Mouse (Mus musculus): Measurements from ENCODE around the gene Amer2. TPM values are rescaled to one million over a fixed set of nuclear protein-coding genes. Genes with fewer than 3 reads are reported as not detected.

Amer2 gene
- total and polyA plus RNA-seq, 3 experiments, result not detected

DNA sequence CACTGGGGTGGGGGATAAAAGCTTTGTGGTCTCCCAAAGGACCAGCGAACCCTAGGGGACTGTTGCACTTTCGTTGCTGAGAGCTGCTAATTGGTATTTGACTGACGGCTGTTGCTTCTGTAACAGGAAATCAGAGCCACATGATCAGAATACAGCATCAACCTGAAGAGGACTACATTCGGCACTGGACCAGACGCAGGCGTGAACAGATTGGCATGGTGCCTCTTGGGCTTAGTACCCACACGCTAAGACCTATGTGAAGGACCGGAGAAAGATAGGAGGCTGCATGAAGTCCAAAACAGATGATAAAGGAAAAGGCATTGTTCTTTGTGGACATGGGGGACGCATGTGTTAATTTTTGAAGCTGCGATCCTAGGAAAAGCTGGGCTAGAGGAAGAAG, 4.5 kb downstream of the Amer2 start:
- Histone ChIP-seq H3K9ac (ENCODE audit: insufficient read depth, low read depth) (no peak overlapping the region), H3K4me2 (ENCODE audit: insufficient read depth, low read depth, poor library complexity, severe bottlenecking) (no peak overlapping the region), H3K27me3 (replicated peaks) (no peaks in the 10 kb centered on the region), H3K4me1 (ENCODE audit: control insufficient read depth in 1 of 2, insufficient read depth in 2 of 2) (peaks cover 0 to 5% of the 10 kb centered on the region in 2 experiments; a peak in 2 of 4 replicates), H3K79me2 (replicated peaks; ENCODE audit: control insufficient read depth, extremely low read depth, insufficient read depth, poor library complexity, severe bottlenecking) (no peaks in the 10 kb centered on the region), H3K27ac (ENCODE audit: insufficient read depth, low read depth) (no peak overlapping the region), H3K36me3 (replicated peaks in 1 of 2; ENCODE audit: control insufficient read depth in 1 of 2, insufficient read depth in 1 of 2, low read length in 1 of 2) (no peaks in the 10 kb centered on the region), H3K4me3 (replicated peaks in 1 of 3; ENCODE audit: low read depth in 2 of 3, low read length in 2 of 3, poor library complexity in 1 of 3) (no peak overlapping the region), H3K9me3 (replicated peaks; ENCODE audit: low read length) (peaks cover 11% of the 10 kb centered on the region)
- DNase-seq (ENCODE audit: extremely low read depth), result peak; percentile 17
- in situ Hi-C loops (cut with MboI; ENCODE audit: low pct_ligation_motif_present, low pct_unique_long_range_greater_than_20kb, low sequenced_read_pairs), result no loop called here
- dilution Hi-C loops (cut with MboI; ENCODE audit: extremely low pct_ligation_motif_present, extremely low pct_unique_long_range_greater_than_20kb, low sequenced_read_pairs), result no loop called here
- TF ChIP-seq GABPA (IDR thresholded peaks at IDR 0.05; ENCODE audit: insufficient replicate concordance, low read depth, low read length) (no peak), RCOR1 (conservative IDR thresholded peaks at IDR 0.05; ENCODE audit: low read depth, low read length) (no peak), MAFK (IDR thresholded peaks at IDR 0.05; ENCODE audit: insufficient replicate concordance, low read length) (no peak), MXI1 (IDR thresholded peaks at IDR 0.05; ENCODE audit: low read depth, low read length) (no peak), MEF2A (IDR thresholded peaks at IDR 0.05; ENCODE audit: borderline replicate concordance, low read depth, low read length) (no peak), JUN (IDR thresholded peaks at IDR 0.05; ENCODE audit: insufficient read depth, low read depth, low read length) (no peak), MYC (IDR thresholded peaks at IDR 0.05; ENCODE audit: low read depth, low read length) (no peak), MAZ (IDR thresholded peaks at IDR 0.05; ENCODE audit: low read depth, low read length) (no peak), BHLHE40 (IDR thresholded peaks at IDR 0.05; ENCODE audit: low read depth, low read length) (no peak), SIN3A (IDR thresholded peaks at IDR 0.05; ENCODE audit: low read length) (no peak), NRF1 (IDR thresholded peaks at IDR 0.05; ENCODE audit: low read depth, low read length) (no peak), JUND (conservative IDR thresholded peaks at IDR 0.05; ENCODE audit: low read depth, low read length) (no peak), ZMIZ1 (IDR thresholded peaks at IDR 0.05; ENCODE audit: low read depth, low read length) (no peak), ZNF384 (IDR thresholded peaks at IDR 0.05; ENCODE audit: low read depth, low read length) (no peak), CHD2 (IDR thresholded peaks at IDR 0.05; ENCODE audit: low read length) (no peak), USF1 (IDR thresholded peaks at IDR 0.05; ENCODE audit: low read depth, low read length) (no peak), SMC3 (IDR thresholded peaks at IDR 0.05; ENCODE audit: low read depth, low read length) (no peak), MAX (IDR thresholded peaks at IDR 0.05; ENCODE audit: low read length) (no peak)

DNA sequence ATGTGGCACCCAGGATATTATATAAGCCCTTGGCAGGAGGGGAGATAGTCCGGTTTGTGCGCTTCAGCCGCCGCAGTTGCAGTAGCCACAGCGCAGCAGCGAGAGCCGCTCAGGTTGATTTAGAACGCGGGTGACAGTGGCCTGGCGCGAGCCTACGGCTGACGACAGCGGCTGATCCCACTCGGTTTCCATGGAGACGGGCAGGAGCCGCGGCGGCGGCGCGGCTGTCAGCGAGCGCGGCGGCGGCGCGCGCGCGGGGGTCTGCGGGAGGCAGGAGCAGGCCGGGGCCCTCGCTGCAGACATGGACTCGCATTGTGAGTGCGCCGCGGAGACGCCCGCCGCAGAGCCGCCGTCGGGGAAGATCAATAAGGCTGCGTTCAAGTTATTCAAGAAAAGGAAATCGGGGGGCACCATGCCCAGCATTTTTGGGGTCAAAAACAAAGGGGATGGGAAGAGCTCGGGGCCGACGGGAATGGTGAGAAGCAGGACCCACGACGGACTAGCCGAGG, 5.1 kb downstream of the Amer2 start:
- dilution Hi-C loops (cut with MboI; ENCODE audit: extremely low pct_ligation_motif_present, extremely low pct_unique_long_range_greater_than_20kb, low sequenced_read_pairs) (no loop called here), in situ Hi-C loops (cut with MboI; ENCODE audit: low pct_ligation_motif_present, low pct_unique_long_range_greater_than_20kb, low sequenced_read_pairs) (no loop called here)
- TF ChIP-seq MEF2A (IDR thresholded peaks at IDR 0.05; ENCODE audit: borderline replicate concordance, low read depth, low read length) (no peak), TCF12 (IDR thresholded peaks at IDR 0.05; ENCODE audit: low read depth, low read length) (no peak), SIN3A (IDR thresholded peaks at IDR 0.05; ENCODE audit: low read length) (no peak), EP300 (IDR thresholded peaks at IDR 0.05; ENCODE audit: low read length) (no peak), ZMIZ1 (IDR thresholded peaks at IDR 0.05; ENCODE audit: low read depth, low read length) (no peak), HCFC1 (IDR thresholded peaks at IDR 0.05; ENCODE audit: low read depth, low read length) (no peak), NELFE (IDR thresholded peaks at IDR 0.05; ENCODE audit: low read depth, low read length) (no peak), POLR2AphosphoS2 (IDR thresholded peaks at IDR 0.05; ENCODE audit: low read depth, low read length) (no peak)
- Histone ChIP-seq H3K79me2 (replicated peaks; ENCODE audit: control insufficient read depth, extremely low read depth, insufficient read depth, poor library complexity, severe bottlenecking) (no peaks in the 10 kb centered on the region), H3K27me3 (replicated peaks) (no peaks in the 10 kb centered on the region), H3K9me3 (replicated peaks; ENCODE audit: low read length) (peaks cover 11% of the 10 kb centered on the region), H3K4me2 (ENCODE audit: insufficient read depth, low read depth, poor library complexity, severe bottlenecking) (no peak overlapping the region), H3K36me3 (replicated peaks in 1 of 2; ENCODE audit: control insufficient read depth in 1 of 2, insufficient read depth in 1 of 2, low read length in 1 of 2) (no peaks in the 10 kb centered on the region), H3K4me3 (replicated peaks in 1 of 3; ENCODE audit: low read depth in 2 of 3, low read length in 2 of 3, poor library complexity in 1 of 3) (no peak overlapping the region), H3K9ac (ENCODE audit: insufficient read depth, low read depth) (no peak overlapping the region), H3K27ac (ENCODE audit: insufficient read depth, low read depth) (no peak overlapping the region), H3K4me1 (ENCODE audit: control insufficient read depth in 1 of 2, insufficient read depth in 2 of 2) (peaks cover 0 to 5% of the 10 kb centered on the region in 2 experiments; a peak in 2 of 4 replicates)
- no peak for DNase-seq (ENCODE audit: extremely low read depth)

All from CH12.LX (cell line).